Mouse (Mus musculus) megakaryocyte progenitor cell, adult 5-6 weeks (primary cell): ENCODE measurements around the gene Snx30. TPM values are rescaled to one million over a fixed set of nuclear protein-coding genes. Genes with fewer than 3 reads are reported as not detected.
A peak's percentile ranks its signal among the peaks of the same experiment; 100 is the strongest.

Source experiments
- ATAC-seq: replicated peaks from 2 replicates; pipeline ENCODE4 v1.8.0; 2016; ENCODE audit warnings: mild to moderate bottlenecking, moderate TSS enrichment, inconsistent platforms; ENCODE audit not compliant: poor library complexity
- total RNA-seq, 2 experiments: library from RNA; stranded (forward) in 1 of 2; stranded (reverse) in 1 of 2; fragments of 157-497, 149-512 nt in 1 of 2; fragments of 200-1000 nt in 1 of 2; gene quantifications; 2 replicates each; pipeline versions ENCODE4 v1.2.3 to v1.2.4; 2015 to 2017

Gene Snx30
- total RNA-seq (2015) (13.0 and 16.1 TPM in 2 replicates), total RNA-seq (2017) (17.9 and 23.8 TPM in 2 replicates)

DNA sequence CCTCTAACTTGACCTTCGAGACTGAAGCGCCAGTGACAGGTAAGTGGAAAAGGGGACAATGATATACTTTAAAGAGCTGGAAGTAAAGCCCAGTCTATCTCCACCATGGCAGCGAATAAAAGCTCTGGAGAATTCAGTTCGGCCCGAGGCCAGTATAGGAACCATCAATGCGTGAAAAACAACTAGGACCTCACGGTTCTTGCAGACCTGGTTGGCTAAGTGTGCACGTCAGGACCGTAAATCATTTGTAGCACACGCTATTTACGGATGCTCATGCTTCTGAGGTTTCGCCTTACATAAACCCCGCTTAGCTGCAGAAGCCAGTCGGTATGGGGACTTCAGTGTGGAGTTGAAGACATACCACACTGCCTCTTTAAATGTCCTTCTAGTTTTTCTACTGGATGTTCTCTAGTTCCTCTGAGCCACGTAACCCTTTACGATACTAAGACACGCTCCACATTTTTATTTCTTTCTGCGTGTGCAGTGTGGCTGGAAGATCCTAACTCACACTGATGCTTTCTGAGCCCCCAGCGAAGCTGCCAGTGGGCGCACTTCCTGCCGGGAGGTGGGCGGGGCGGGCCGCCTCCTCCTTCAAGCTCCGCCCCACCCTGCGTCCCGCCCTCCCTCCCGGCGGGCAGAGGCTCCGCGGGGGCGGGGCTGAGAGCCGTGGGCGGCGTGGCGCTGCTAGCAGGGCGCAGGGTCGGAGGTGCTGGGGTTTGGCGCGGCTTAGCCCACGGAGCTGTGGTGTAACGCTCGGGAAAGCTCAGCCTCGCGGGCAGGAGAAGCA lies at the start of gene Snx30:
Gene Snx30 (plus strand): TSS at position 660 of the 787 bp plus-strand sequence.
- ATAC-seq, result peak; percentile 56

DNA sequence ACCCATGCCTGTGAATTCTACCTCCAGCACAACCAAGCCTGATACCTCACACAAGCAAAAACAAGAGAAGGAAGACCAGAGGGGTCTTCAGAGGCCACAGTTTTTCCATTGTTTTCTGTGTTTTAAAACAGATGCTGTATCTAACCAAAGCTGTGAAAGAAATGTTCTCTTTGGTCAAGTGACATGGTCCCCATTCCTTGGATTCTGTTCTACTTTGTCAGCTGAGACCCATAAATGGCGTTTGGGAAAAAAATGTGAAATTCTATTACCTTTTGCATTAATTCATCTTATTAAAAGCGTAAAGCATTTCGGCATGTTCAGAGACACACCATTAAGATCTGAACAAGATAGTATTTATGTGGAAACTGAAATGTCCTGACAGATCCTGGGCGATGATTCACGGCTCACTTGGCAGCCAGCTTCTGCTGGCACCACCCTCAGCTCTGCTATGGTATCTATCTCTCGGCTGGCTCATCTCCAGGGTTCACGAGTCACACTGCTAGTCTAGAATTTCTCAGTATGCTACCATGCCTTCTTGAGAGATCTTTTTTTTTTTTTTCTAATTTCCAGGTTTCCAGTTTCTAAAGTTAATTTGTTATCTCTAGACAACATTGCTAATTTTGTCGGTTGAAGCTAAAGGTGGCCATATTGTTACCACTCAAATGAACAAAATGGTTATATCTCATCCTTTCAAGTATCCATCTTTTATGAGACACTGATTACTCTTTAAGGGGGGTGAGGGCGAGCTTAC lies 49.1 kb upstream of the Snx30 start:
- peak; percentile 72 for ATAC-seq

DNA sequence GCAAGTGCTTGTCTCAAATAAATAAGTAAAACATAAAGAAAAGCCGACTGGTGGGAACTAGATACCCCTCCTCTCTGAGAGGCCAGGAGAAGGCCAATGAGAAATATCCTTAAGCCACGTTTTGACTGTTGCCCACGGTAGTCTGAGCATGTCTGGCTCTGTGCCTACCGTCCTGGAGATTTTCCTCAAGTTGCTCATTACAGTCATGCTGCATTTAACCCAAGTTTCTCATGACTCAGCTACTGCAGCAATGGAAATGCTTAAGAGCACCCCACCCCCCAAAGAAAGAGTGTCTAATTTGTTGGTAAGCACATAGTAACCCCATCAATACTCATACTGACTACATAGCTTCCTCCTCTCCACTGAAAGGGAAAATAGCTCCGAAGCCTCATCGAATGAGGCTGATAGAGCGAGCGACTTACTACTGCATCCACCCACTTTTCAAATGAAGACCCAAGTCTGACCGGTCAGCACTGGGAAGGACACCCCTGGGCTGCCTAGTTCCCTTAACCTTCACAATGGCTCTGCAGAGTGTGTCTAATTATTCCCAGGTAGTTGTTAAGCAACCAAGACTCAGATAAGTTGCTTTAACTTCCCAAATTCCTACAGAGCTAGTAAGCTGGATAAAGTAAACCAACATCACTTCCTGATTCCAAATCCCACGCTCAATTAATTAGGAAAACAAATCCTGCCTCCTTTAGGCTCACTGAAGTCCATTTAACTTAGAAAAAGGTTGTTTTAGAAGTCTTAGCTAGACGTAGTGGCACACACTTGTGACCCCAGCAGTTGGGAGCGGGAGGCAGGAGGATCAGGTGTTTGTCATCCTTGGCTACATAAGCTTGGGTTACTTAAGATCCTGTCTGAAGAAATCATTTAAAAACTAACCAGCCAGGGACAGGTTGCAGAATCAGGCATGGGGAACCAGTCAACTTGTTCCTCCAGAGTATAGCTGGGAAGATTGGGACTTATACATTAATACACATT lies 47.9 kb upstream of the Snx30 start:
- ATAC-seq, result no peak

DNA sequence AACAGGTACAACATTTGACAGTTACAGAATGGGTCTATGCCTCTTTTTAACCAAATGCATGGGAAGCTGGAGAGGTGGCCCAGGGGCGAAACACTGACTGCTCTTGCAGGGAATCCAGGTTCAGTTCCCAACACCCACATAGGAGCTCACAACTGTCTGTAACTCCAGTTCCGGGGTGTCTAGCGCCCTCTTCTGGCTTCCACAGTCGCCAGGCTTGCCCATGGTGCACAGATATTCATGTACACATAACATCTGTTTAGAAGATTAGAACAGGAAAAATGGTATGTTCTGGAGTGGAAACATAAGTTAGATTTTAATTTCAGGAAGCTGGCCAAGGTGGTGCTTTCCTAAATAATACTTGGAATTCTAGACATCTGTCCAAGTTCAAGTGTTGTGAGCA lies 45.6 kb upstream of the Snx30 start:
- ATAC-seq, result no peak

DNA sequence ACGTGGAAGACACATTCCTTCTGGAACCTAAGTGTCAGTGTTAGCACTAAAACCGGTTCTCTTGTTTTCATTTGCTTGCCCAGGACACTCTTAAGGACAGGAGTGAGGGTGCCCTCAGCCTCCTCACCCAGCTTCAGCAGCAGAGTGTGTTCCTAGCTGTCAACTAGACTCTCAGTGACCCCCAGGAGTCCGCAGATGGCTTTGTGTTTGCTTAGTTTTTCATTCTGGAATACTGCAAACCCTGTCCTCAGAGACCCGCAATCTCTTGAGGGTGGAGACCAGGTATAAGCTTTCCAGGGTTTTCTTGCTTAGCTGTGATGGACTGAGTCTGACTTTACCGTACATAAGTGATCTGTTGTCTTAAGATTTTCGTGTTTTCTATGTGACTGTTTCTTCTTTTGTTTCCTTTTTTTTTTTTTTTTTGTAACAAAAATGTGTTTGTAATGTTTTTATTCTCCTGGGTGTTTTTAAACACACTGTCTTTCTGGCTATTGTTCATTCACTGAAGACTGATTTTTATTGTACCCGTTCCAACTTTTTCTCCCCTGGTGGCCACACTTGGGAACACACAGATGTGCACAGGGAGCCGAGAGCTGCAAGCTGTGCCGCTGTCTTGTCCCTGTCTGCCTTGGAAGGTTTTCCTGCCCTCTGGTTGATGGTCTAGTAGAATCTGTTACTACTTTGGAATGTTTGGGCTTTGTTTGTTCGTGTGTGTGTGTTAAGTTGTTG lies 44.8 kb upstream of the Snx30 start:
- ATAC-seq, result peak; percentile 49; the same call in 1 of the 2 replicates

DNA sequence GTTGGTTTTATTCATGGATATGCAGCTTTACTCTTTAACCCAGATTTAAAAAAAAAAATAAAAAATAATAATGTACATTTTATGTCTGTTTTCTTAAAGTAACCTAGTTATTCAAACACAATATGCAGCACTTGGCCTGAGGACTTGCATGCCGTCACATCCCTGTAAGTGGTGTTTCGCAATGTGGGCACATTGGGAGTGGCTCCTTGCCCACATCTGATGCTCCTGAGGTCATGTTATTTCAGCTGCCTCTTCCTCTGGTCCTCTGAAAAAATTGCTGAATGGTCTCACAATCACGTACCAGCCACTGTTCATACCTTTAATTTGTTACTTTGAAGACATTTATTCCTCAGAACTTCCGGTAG lies 44.3 kb upstream of the Snx30 start:
- 0 out of 2 replicates have a peak, but pooled peaks have one; percentile 42 for ATAC-seq

DNA sequence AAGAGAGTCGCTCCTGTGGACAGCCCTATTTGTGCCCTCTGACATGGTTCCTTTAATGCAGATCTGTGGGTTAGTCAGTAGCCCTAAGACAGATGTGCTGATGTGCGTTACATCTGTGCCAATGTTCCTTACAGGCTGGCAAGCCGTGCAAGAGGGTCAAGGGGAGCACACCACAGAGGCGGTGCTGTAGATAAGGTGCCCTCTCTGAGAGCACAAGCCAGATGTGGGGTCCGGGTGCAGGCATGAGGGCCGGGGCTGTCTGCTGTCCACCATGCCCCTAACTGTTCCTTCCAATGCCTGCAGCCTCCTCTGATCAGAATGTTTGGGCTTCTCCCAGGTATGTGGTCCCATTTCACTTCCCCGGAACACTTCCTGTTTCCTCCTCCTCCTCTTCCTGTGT lies 40.7 kb upstream of the Snx30 start:
- ATAC-seq, result no peak

DNA sequence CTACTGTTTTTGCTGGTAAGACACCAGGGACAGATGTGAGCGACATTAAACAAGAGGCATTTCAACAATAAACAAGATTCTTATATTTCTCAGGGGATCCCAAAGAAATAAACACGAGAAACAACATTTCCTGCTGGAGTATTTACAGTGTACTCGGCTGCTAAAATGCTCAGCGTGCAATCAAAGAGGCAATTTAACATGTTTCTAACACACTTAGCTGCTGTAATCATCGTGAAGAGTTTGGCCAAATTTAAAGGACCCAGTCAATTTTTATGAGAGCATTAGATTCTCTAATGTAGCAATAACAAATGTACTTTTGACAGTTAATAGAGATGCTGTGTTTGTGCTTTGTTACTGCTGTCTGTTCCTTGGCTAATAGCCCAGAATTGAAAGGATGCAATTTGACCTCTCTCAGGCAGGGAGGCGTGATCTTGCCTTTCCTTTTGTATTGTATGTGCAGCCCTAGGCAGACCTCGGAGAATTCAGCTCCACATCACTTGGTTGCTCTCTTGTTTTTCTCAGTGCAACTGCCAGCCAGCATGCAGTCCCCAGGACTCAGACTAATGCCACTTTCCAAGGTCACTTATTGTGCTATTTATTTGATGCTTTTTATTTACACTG lies 40.1 kb upstream of the Snx30 start:
- ATAC-seq, result no peak

DNA sequence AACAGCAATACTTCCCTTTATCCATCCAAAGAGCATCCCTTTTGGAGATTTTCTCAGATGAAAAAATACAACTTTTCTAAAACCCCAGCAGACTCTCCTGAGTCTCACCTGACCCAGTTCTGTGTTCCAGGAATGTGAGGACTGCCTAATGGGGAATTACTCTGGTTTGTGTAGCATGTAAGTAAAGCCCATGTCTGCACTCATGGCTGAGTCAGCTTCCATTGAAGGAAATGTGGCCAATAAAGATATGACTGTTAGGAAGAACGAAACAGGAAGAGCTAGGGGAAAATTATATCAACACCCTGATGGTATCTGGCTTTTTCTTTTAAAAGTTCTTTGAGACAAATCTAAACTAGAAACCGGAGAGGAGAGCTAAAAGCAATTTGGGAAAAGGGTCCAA lies 37.9 kb upstream of the Snx30 start:
- peak; percentile 65 for ATAC-seq

DNA sequence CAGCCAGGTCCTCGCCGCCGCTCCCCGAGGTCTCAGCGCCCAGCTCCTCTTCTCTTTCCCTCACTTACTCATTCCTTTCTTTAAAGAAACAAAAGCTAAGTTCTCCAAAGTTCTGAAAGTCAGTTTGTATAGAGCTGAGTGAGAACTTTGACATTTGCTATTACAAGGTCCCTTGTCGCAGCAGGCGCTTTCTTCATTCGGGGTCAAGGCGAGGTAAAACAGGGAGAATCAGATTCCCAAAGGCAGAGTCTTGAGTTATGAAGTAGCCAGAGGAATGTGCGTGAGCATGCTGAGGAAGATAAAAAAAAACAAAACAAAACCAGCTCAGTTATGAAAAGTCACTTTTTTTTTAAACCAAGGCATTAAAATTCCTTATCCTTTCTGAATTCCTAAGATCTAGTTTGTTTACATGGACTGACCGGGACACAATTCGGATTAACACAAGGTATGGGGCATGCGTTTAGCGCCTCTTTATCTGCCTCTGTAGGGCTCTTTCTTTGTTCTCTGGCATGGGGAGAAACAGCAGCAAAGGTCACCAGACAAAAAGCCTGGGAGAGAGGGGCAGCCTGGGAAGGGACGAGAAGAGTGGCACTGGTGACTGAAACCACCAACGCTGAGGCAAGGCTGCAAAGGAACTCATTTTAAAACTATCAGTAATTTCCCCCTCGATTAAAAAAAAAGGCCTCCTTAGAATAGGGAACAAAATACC lies 33.3 kb upstream of the Snx30 start:
- ATAC-seq, result no peak

DNA sequence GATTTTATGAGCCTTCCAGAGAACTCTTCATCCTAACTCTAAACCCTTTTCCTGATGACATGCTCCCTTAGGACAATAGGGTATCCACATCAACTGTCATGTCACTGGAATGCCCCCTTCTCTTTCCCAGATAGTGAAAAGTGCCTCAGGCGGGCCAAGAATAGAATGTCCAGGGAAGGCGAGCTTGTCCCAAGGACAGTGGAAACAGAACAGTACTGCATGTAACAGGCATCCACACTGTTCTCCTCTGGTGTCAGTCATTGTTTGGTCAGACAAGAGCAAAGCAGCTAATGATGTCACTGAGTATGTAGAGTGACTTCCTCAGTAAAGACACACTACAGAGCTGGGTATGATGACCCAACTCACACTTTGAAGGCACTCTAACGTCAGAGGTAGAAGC lies 27.8 kb upstream of the Snx30 start:
- ATAC-seq, result no peak

DNA sequence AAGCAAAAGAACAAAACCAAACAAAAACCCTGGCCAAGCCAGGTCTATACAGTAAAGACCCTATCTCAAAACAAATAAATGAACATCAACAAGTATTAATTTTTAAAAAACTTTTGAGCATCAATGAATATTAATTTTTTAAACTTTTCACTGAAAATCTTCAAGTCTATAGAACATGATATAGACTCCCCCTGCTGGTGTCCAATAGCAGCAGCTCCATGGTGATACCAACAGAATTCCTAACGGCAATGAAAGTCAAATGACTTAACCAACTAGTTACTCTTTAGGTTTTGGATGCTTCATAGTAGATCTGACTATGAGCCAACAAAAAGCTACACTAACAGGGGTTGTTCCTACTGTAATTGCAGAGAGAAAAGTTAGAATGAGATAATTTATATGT lies 25.1 kb upstream of the Snx30 start:
- no peak for ATAC-seq

DNA sequence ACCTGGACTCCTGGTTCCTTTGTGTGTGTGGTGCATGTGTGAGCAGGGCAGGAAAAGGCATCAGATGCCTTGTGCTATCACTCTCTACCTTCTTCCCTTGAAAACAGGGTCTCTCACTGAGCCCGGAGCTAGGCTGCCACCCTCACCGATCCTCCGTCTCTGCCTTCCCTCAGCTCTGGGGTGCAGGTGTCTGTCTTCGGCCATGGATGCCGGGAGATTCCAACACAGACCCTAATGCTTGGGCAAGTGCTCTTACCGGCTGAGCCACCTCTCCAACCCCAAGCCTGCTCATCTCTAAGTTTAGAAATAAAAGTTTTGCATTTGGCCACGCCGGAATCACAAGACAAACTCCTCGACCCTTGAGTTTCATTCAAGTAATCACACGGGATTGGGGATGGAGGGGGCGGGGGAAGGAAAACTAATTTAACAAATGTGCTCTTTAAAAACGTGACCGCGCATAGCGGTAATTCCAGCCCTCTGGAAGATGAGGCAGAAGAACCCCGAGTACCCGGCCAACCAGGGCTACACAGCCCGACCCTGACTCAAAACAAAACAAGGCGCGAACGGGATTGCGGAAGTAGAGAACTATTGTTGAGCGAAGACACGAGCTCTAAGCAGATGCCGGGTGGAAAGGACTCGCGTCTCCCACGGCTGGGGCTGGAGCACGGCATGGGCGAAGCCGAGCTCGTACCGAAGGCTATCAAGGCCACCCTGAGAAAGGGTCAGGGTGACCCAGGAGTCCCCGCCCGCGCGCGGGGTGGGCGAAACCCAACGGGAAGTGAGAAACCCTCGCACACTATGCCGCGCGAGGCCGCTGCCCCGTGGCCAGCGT lies 22.6 kb upstream of the Snx30 start:
- peak; percentile 27 for ATAC-seq

DNA sequence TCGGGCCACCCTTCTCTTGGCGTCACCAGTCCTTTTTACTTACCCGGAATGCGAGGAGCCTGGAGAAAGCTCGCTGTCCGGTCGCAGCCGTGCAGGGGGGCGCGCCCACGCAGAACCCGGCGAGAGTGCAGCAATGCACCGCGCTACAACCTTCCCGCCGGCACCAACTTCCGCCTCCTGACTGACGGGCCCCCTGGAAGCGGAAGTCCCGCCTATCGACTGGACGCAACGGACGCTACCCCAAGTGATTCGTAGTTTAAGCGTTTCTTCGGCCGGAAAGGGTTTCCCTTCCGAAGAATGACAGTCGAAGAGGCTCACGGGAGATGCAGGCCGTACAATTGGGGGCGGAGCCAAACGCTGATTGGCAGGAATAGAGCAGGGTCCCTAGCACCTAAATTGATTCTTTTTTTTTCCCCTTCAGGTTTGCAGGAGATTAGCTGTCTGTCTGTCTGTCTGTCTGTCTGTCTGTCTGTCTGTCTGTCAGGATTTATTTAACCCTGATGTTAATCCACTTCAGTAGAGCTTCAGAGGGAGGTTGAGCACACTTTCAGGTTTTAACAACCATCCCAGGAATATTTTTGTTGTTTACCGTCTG lies 21.9 kb upstream of the Snx30 start:
- peak; percentile 93 for ATAC-seq

DNA sequence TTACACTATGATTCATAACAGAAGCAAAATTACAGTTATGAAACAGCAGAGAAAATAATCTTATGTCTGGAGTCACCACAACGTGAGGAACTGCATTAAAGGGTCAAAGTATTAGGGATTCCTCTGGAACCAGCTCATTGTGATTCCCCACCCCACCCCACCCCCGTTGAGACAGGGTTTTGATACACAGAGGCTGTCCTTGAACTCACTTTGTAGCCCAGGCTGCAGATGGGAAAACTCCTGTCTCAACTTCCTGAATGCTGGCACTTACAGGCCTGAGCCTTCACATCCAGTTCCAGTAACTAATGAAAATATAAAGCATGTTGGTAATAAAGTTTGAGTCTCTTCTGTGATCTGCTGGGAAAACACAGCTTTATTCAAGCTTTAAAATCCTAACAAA lies 20.2 kb upstream of the Snx30 start:
- ATAC-seq, result no peak

DNA sequence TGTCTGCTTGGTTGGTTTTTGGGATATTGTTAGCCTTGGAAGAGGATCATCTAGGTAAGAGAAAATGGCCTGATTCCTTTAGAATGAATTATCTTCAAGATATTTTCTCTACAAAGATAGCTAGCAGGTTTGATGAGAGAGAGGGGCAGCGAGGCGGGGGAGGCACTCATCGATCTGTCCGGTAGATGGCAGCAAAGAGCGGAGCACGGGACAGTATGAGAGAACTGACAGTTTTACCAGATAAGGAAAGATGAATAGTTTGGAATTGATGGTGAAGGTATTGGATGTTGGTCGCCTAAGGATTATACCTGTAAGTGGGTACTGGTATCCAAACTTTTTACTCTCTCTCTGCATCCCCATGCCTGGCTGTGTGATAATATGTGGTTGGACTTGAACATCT lies 19.0 kb upstream of the Snx30 start:
- peak; percentile 50 for ATAC-seq

DNA sequence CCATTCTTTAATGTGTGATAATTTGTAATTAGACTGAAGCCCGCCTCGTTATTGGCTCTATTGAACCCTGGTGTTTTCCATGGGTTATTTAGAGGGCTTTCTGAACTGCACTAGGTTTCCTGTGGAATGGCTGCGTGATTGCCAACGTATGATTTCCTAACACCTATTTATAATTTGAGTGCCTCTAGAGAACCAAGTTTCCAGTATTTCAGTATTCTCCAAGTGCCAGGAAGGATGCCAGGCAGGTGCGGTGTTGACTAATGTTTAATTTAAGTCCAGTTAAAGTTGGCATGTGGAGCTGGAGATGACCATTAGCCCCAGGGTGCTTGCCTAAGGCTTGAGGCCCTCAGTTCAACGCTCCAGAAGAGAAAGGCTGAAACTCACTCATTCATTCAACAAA lies 18.5 kb upstream of the Snx30 start:
- no peak for ATAC-seq

DNA sequence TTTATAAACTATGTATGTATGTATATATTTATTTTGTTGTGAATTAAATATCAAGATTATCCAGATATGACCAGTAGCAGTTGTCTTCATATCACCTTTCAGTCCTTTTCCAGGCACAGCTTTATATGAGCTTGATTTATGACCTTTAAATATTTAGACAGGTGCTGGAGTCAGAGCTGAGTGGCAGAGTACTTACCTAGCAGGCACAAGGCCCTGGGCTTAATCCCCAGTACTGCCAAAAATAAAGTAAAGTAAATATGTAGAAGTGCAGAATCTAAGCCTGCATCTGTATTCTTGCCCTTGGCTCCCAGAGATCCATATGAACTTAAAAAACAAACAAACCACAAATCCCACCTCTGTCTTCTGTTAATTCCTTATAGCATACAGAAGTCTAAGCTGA lies 16.6 kb upstream of the Snx30 start:
- ATAC-seq, result no peak
